In genomic region chr10:56963215-56963614, GRCm38 (mm10) we compare ENCODE assay signal across 8 mouse cellular contexts.
DNase-seq lines count a peak whose midpoint lies in the region; ATAC-seq and TF ChIP-seq lines count a peak whose summit lies in the region.
"Had no signal": no experiment of that assay in that cellular context is flagged by ENCODE, and none has a peak within 500 bp of the region (broad histone marks: within the 10 kb centered on the region; RNA-seq: fewer than 3 reads in every experiment).

No protein-coding gene starts in this region.

- H3K9ac ChIP-seq in hindbrain, postnatal 0 days (replicated peaks; ENCODE audit: low read length): no peak overlapping the region
- no peak overlapping the region for H3K9ac ChIP-seq in hindbrain, embryonic 12.5 days
- H3K9ac ChIP-seq in MEL (ENCODE audit: control insufficient read depth, low read depth, low read length, poor library complexity, severe bottlenecking): no peak overlapping the region
- no peak overlapping the region for H3K9ac ChIP-seq in lung, embryonic 15.5 days
- H3K9ac ChIP-seq: limb, embryonic 13.5 days had no signal

- no peak for ATAC-seq in hindbrain, postnatal 0 days
- ATAC-seq in hindbrain, embryonic 12.5 days (ENCODE audit: low FRiP score): no peak
- peak; percentile 42; the same call in 1 of the 2 replicates for ATAC-seq in lung, embryonic 15.5 days (ENCODE audit: borderline replicate concordance, extremely low read depth, low FRiP score, low TSS enrichment)

- H3K36me3 ChIP-seq in hindbrain, postnatal 0 days (ENCODE audit: insufficient read depth, low read length): no peaks in the 10 kb centered on the region
- H3K36me3 ChIP-seq in hindbrain, embryonic 12.5 days: no peaks in the 10 kb centered on the region
- no peaks in the 10 kb centered on the region for H3K36me3 ChIP-seq in MEL (ENCODE audit: control insufficient read depth in 1 of 2, insufficient read depth in 2 of 2, low read length in 2 of 2)
- H3K36me3 ChIP-seq in lung, embryonic 15.5 days: no peaks in the 10 kb centered on the region
- H3K36me3 ChIP-seq: limb, embryonic 13.5 days had no signal

- intact Hi-C loops in gastrocnemius, adult 2 months (cut with DNase I): no loop called here

- no peak for TF ChIP-seq POLR2A in MEL (IDR thresholded peaks at IDR 0.05; ENCODE audit: control insufficient read depth in 1 of 2, insufficient read depth in 1 of 2, low read depth in 1 of 2, low read length in 2 of 2, poor library complexity in 1 of 2)

- 67% methylated on average over 3 of the region's 3 CpGs for WGBS in hindbrain, postnatal 0 days
- 85% methylated on average over 3 of the region's 3 CpGs for WGBS in hindbrain, embryonic 12.5 days
- 8% methylated on average over 3 of the region's 3 CpGs for WGBS in lung, embryonic 15.5 days

- H3K4me1 ChIP-seq in hindbrain, postnatal 0 days (ENCODE audit: insufficient read depth, low read length): no peaks in the 10 kb centered on the region
- H3K4me1 ChIP-seq in hindbrain, embryonic 12.5 days: no peaks in the 10 kb centered on the region
- no peaks in the 10 kb centered on the region for H3K4me1 ChIP-seq in MEL (ENCODE audit: control insufficient read depth in 1 of 2, insufficient read depth in 2 of 2, low read length in 2 of 2)
- H3K4me1 ChIP-seq in lung, embryonic 15.5 days: peaks cover 5% of the 10 kb centered on the region; the same call in 1 of the 2 replicates

- peak overlapping the region; percentile 65 for H3K27ac ChIP-seq in hindbrain, postnatal 0 days
- H3K27ac ChIP-seq in hindbrain, embryonic 12.5 days: no peak overlapping the region
- H3K27ac ChIP-seq in MEL (ENCODE audit: control insufficient read depth, low read depth, low read length): no peak overlapping the region
- H3K27ac ChIP-seq in lung, embryonic 15.5 days: no peak overlapping the region
- no peak overlapping the region for H3K27ac ChIP-seq in gastrocnemius, adult 2 months
- H3K27ac ChIP-seq: limb, embryonic 13.5 days had no signal

- no peaks in the 10 kb centered on the region for H3K9me3 ChIP-seq in hindbrain, postnatal 0 days (ENCODE audit: low read length)
- H3K9me3 ChIP-seq in hindbrain, embryonic 12.5 days (replicated peaks): no peaks in the 10 kb centered on the region
- H3K9me3 ChIP-seq in MEL (replicated peaks; ENCODE audit: insufficient read depth, low read length): no peaks in the 10 kb centered on the region
- no peaks in the 10 kb centered on the region for H3K9me3 ChIP-seq in lung, embryonic 15.5 days
- H3K9me3 ChIP-seq: limb, embryonic 13.5 days had no signal

- no peak overlapping the region for H3K4me2 ChIP-seq in hindbrain, postnatal 0 days (ENCODE audit: low read depth, low read length)
- H3K4me2 ChIP-seq in hindbrain, embryonic 12.5 days (replicated peaks): no peak overlapping the region
- H3K4me2 ChIP-seq in lung, embryonic 15.5 days: no peak overlapping the region
- H3K4me2 ChIP-seq: limb, embryonic 13.5 days had no signal

- H3K79me2 ChIP-seq in MEL (ENCODE audit: control insufficient read depth, insufficient read depth, low read length, poor library complexity): no peaks in the 10 kb centered on the region

- H3K27me3 ChIP-seq in hindbrain, postnatal 0 days (ENCODE audit: insufficient read depth, low read length): no peaks in the 10 kb centered on the region
- no peaks in the 10 kb centered on the region for H3K27me3 ChIP-seq in hindbrain, embryonic 12.5 days
- no peaks in the 10 kb centered on the region for H3K27me3 ChIP-seq in MEL (ENCODE audit: control insufficient read depth in 1 of 2, insufficient read depth in 2 of 2, low read length in 2 of 2)
- H3K27me3 ChIP-seq in lung, embryonic 15.5 days: no peaks in the 10 kb centered on the region
- H3K27me3 ChIP-seq: limb, embryonic 13.5 days had no signal

- no peak for DNase-seq in hindbrain, postnatal 0 days (ENCODE audit: low spot score)
- peak; percentile 48 for DNase-seq in 416B (ENCODE audit: low read depth)
- DNase-seq in MEL (ENCODE audit: low read depth, low spot score): peak; percentile 1
- DNase-seq in thymus, adult 18-20 months: no peak
- no peak for DNase-seq in gastrocnemius, adult 2 months

- TF ChIP-seq EP300 in MEL (IDR thresholded peaks at IDR 0.05; ENCODE audit: low read depth in 1 of 2, low read length in 2 of 2): no peak

- TF ChIP-seq RAD21 in MEL (IDR thresholded peaks at IDR 0.05; ENCODE audit: low read depth, low read length): no peak

- no peak overlapping the region for H3K4me3 ChIP-seq in hindbrain, postnatal 0 days (ENCODE audit: low read length)
- no peak overlapping the region for H3K4me3 ChIP-seq in hindbrain, embryonic 12.5 days
- H3K4me3 ChIP-seq in MEL (ENCODE audit: control insufficient read depth in 1 of 2, insufficient read depth in 1 of 2, low read depth in 2 of 2, low read length in 2 of 2): no peak overlapping the region
- no peak overlapping the region for H3K4me3 ChIP-seq in lung, embryonic 15.5 days
- no peak overlapping the region for H3K4me3 ChIP-seq in gastrocnemius, adult 2 months
- H3K4me3 ChIP-seq: limb, embryonic 13.5 days had no signal

- TF ChIP-seq CTCF in hindbrain, postnatal 0 days (IDR thresholded peaks at IDR 0.05; ENCODE audit: low read depth): no peak
- no peak for TF ChIP-seq CTCF in MEL (IDR thresholded peaks at IDR 0.05 in 2 of 3, conservative IDR thresholded peaks at IDR 0.05 in 1 of 3; ENCODE audit: control insufficient read depth in 1 of 3, insufficient read depth in 1 of 3, low read depth in 2 of 3, low read length in 3 of 3, poor library complexity in 1 of 3, severe bottlenecking in 1 of 3)
- TF ChIP-seq CTCF in gastrocnemius, adult 2 months (IDR thresholded peaks at IDR 0.05): no peak

TF ChIP-seq in MEL, 35 proteins besides CTCF, POLR2A, EP300 and RAD21:
- TF ChIP-seq BHLHE40 (IDR thresholded peaks at IDR 0.05; ENCODE audit: borderline replicate concordance, low read depth, low read length): no peak

Comparison
In these comparisons a context has a peak if more than half of its experiments do, and no peak if none do; other contexts are left out.
1. DNase-seq: peak in 416B (single experiment) and MEL (single experiment); none in hindbrain, postnatal 0 days (single experiment), thymus, adult 18-20 months (0 of 2) and gastrocnemius, adult 2 months (single experiment).